Mouse (Mus musculus): ENCODE measurements around the gene Ucn2. TPM values are rescaled to one million over a fixed set of nuclear protein-coding genes. Genes with fewer than 3 reads are reported as not detected.

The Ucn2 gene
- polyA plus RNA-seq, 1 experiment from 2014 or later, result not detected

GRCm38 (mm10) chr9:108970623-108971022 is 15.2 kb upstream of the Ucn2 start:
- Histone ChIP-seq H3K27ac (no peak overlapping the region), H3K36me3 (replicated peaks) (no peaks in the 10 kb centered on the region), H3K27me3 (no peaks in the 10 kb centered on the region), H3K9ac (no peak overlapping the region), H3K4me3 (replicated peaks) (no peak overlapping the region), H3K9me3 (no peaks in the 10 kb centered on the region), H3K4me2 (no peak overlapping the region), H3K4me1 (no peaks in the 10 kb centered on the region)
- WGBS, result 87% methylated on average over 8 of the region's 8 CpGs
- no peak for ATAC-seq (ENCODE audit: low FRiP score)

- no peak for ATAC-seq (ENCODE audit: low FRiP score)
- Histone ChIP-seq H3K36me3 (replicated peaks) (no peaks in the 10 kb centered on the region), H3K4me2 (no peak overlapping the region), H3K9me3 (no peaks in the 10 kb centered on the region), H3K4me3 (replicated peaks) (no peak overlapping the region), H3K4me1 (no peaks in the 10 kb centered on the region), H3K27me3 (no peaks in the 10 kb centered on the region), H3K9ac (no peak overlapping the region), H3K27ac (no peak overlapping the region)
- 89% methylated on average over 9 of the region's 9 CpGs for WGBS
Measured at GRCm38 (mm10) chr9:108976483-108976882, 9.3 kb upstream of the Ucn2 start.

- H3K4me1 ChIP-seq, result no peaks in the 10 kb centered on the region
- H3K27me3 ChIP-seq, result no peaks in the 10 kb centered on the region
- no peaks in the 10 kb centered on the region for H3K9me3 ChIP-seq
- H3K36me3 ChIP-seq (replicated peaks), result no peaks in the 10 kb centered on the region
- H3K4me2 ChIP-seq, result no peak overlapping the region
- 87% methylated on average over 7 of the region's 7 CpGs for WGBS
- no peak overlapping the region for H3K4me3 ChIP-seq (replicated peaks)
- no peak overlapping the region for H3K27ac ChIP-seq
- no peak for ATAC-seq (ENCODE audit: low FRiP score)
- no peak overlapping the region for H3K9ac ChIP-seq
Measured at GRCm38 (mm10) chr9:108977966-108978365, 7.8 kb upstream of the Ucn2 start.

- no peaks in the 10 kb centered on the region for H3K36me3 ChIP-seq (replicated peaks)
- H3K4me2 ChIP-seq, result no peak overlapping the region
- 89% methylated on average over 8 of the region's 8 CpGs for WGBS
- H3K4me1 ChIP-seq, result no peaks in the 10 kb centered on the region
- no peak overlapping the region for H3K27ac ChIP-seq
- no peak overlapping the region for H3K9ac ChIP-seq
- H3K27me3 ChIP-seq, result no peaks in the 10 kb centered on the region
- no peak for ATAC-seq (ENCODE audit: low FRiP score)
- H3K4me3 ChIP-seq (replicated peaks), result no peak overlapping the region
- no peaks in the 10 kb centered on the region for H3K9me3 ChIP-seq
Measured at GRCm38 (mm10) chr9:108982498-108982897, 3.3 kb upstream of the Ucn2 start.

- no peaks in the 10 kb centered on the region for H3K27me3 ChIP-seq
- no peak overlapping the region for H3K27ac ChIP-seq
- no peak overlapping the region for H3K9ac ChIP-seq
- no peaks in the 10 kb centered on the region for H3K36me3 ChIP-seq (replicated peaks)
- 87% methylated on average over 9 of the region's 9 CpGs for WGBS
- no peak overlapping the region for H3K4me3 ChIP-seq (replicated peaks)
- no peak for ATAC-seq (ENCODE audit: low FRiP score)
- H3K4me1 ChIP-seq, result peaks cover 4% of the 10 kb centered on the region
- H3K9me3 ChIP-seq, result no peaks in the 10 kb centered on the region
- H3K4me2 ChIP-seq, result no peak overlapping the region
Measured at GRCm38 (mm10) chr9:108983209-108983608, 2.6 kb upstream of the Ucn2 start.

- Histone ChIP-seq H3K27ac (no peak overlapping the region), H3K9me3 (no peaks in the 10 kb centered on the region), H3K36me3 (replicated peaks) (no peaks in the 10 kb centered on the region), H3K27me3 (no peaks in the 10 kb centered on the region), H3K4me1 (peaks cover 14% of the 10 kb centered on the region), H3K4me2 (peak overlapping the region; percentile 22; the same call in 1 of the 2 replicates), H3K9ac (no peak overlapping the region), H3K4me3 (replicated peaks) (no peak overlapping the region)
- WGBS, result 18% methylated on average over 14 of the region's 15 CpGs
- ATAC-seq (ENCODE audit: low FRiP score), result no peak
Measured at GRCm38 (mm10) chr9:108987704-108988350, 2.0 kb downstream of the Ucn2 start.

GRCm38 (mm10) chr9:108989802-108990461 is 4.1 kb downstream of the Ucn2 start:
- no peak overlapping the region for H3K27ac ChIP-seq

GRCm38 (mm10) chr9:108990462-108990820 is 4.6 kb downstream of the Ucn2 start:
- Histone ChIP-seq H3K27ac (no peak overlapping the region), H3K36me3 (replicated peaks) (no peaks in the 10 kb centered on the region), H3K9ac (no peak overlapping the region), H3K27me3 (no peaks in the 10 kb centered on the region), H3K4me1 (peaks cover 18% of the 10 kb centered on the region), H3K9me3 (no peaks in the 10 kb centered on the region), H3K4me3 (replicated peaks) (no peak overlapping the region), H3K4me2 (no peak overlapping the region)
- 61% methylated on average over 7 of the region's 7 CpGs for WGBS
- ATAC-seq (ENCODE audit: low FRiP score), result no peak

More at GRCm38 (mm10) chr9:108989802-108990461, 4.1 kb downstream of the Ucn2 start:
- Histone ChIP-seq H3K9me3 (no peaks in the 10 kb centered on the region), H3K27me3 (no peaks in the 10 kb centered on the region), H3K9ac (no peak overlapping the region), H3K36me3 (replicated peaks) (no peaks in the 10 kb centered on the region), H3K4me3 (replicated peaks) (no peak overlapping the region), H3K4me2 (no peak overlapping the region), H3K4me1 (peaks cover 18% of the 10 kb centered on the region)
- ATAC-seq (ENCODE audit: low FRiP score), result no peak
- WGBS, result 77% methylated on average over 4 of the region's 4 CpGs

GRCm38 (mm10) chr9:108991428-108992084 is 5.7 kb downstream of the Ucn2 start, which contains the start of gene Pfkfb4:
Gene Pfkfb4 (plus strand): TSS chr9:108991778.
- Histone ChIP-seq H3K4me3 (replicated peaks) (peak within 1 kb of the TSS; percentile 57), H3K27ac (peak within 1 kb of the TSS; percentile 78), H3K27me3 (no peaks in the 10 kb centered on the region), H3K9me3 (no peaks in the 10 kb centered on the region), H3K36me3 (replicated peaks) (no peaks in the 10 kb centered on the region), H3K4me2 (peak within 1 kb of the TSS; percentile 63), H3K4me1 (peaks cover 18% of the 10 kb centered on the region), H3K9ac (peak within 1 kb of the TSS; percentile 47)
- WGBS, result under 1% methylated on average over 31 of the region's 31 CpGs
- peak; percentile 94 for ATAC-seq (ENCODE audit: low FRiP score)

- peak overlapping the region; percentile 47 for H3K9ac ChIP-seq
- H3K4me1 ChIP-seq, result peaks cover 18% of the 10 kb centered on the region
- H3K27me3 ChIP-seq, result no peaks in the 10 kb centered on the region
- H3K4me3 ChIP-seq (replicated peaks), result peak overlapping the region; percentile 57
- 5% methylated on average over 18 of the region's 18 CpGs for WGBS
- H3K9me3 ChIP-seq, result no peaks in the 10 kb centered on the region
- peak overlapping the region; percentile 63 for H3K4me2 ChIP-seq
- H3K27ac ChIP-seq, result peak overlapping the region; percentile 32; the same call in 1 of the 2 replicates
- ATAC-seq (ENCODE audit: low FRiP score), result no peak; the same call in 1 of the 2 replicates
- no peaks in the 10 kb centered on the region for H3K36me3 ChIP-seq (replicated peaks)
Measured at GRCm38 (mm10) chr9:108992085-108992469, 6.3 kb downstream of the Ucn2 start.

GRCm38 (mm10) chr9:108992620-108993361 is 7.0 kb downstream of the Ucn2 start:
- no peaks in the 10 kb centered on the region for H3K36me3 ChIP-seq (replicated peaks)
- H3K9me3 ChIP-seq, result no peaks in the 10 kb centered on the region
- H3K4me2 ChIP-seq, result peak overlapping the region; percentile 63
- no peaks in the 10 kb centered on the region for H3K27me3 ChIP-seq
- WGBS, result 93% methylated on average over 9 of the region's 9 CpGs
- H3K9ac ChIP-seq, result no peak overlapping the region
- ATAC-seq (ENCODE audit: low FRiP score), result no peak
- H3K4me1 ChIP-seq, result peaks cover 18% of the 10 kb centered on the region
- no peak overlapping the region for H3K27ac ChIP-seq
- peak overlapping the region; percentile 57 for H3K4me3 ChIP-seq (replicated peaks)

GRCm38 (mm10) chr9:108996411-108996810 is 10.6 kb downstream of the Ucn2 start:
- Histone ChIP-seq H3K9me3 (no peaks in the 10 kb centered on the region), H3K36me3 (replicated peaks) (no peaks in the 10 kb centered on the region), H3K27me3 (no peaks in the 10 kb centered on the region), H3K4me1 (peaks cover 20% of the 10 kb centered on the region), H3K4me2 (no peak overlapping the region), H3K9ac (no peak overlapping the region), H3K4me3 (replicated peaks) (no peak overlapping the region), H3K27ac (no peak overlapping the region)
- 84% methylated on average over 9 of the region's 9 CpGs for WGBS
- no peak for ATAC-seq (ENCODE audit: low FRiP score)

Data from forebrain, embryonic 12.5 days (tissue).